Mouse (Mus musculus): ENCODE measurements at regions not wholly inside any gene's neighbourhood (a gene's known extent, or its start where the extent isn't known, plus 50 kb on each side); places are given as distances from the start of the nearest gene placed in this dataset.
A peak's percentile ranks its signal among the peaks of the same experiment; 100 is the strongest.
"Not testable (repeated sequence)": the region's sequence is repeated elsewhere in the genome, so short reads cannot be mapped to it uniquely, and the experiment has no call there.

GRCm38 (mm10) chr3:49636676-49637075 lies 120.4 kb downstream of the Pcdh18 start:
- no peaks in the 10 kb centered on the region for H3K36me3 ChIP-seq
- DNase-seq (ENCODE audit: low spot score), result no peak
- no peaks in the 10 kb centered on the region for H3K4me1 ChIP-seq (replicated peaks)
- no peak overlapping the region for H3K27ac ChIP-seq
- no peaks in the 10 kb centered on the region for H3K27me3 ChIP-seq (ENCODE audit: insufficient read depth, poor library complexity, severe bottlenecking)
- 67% methylated on average over 2 of the region's 2 CpGs for WGBS
- no peaks in the 10 kb centered on the region for H3K9me3 ChIP-seq
- no peak overlapping the region for H3K4me3 ChIP-seq

- Histone ChIP-seq H3K4me1 (replicated peaks) (peaks cover 19% of the 10 kb centered on the region), H3K27me3 (ENCODE audit: insufficient read depth, poor library complexity, severe bottlenecking) (no peaks in the 10 kb centered on the region), H3K9me3 (no peaks in the 10 kb centered on the region), H3K27ac (peak overlapping the region; percentile 81), H3K36me3 (no peaks in the 10 kb centered on the region), H3K4me3 (no peak overlapping the region)
- 29% methylated on average over 9 of the region's 9 CpGs for WGBS
- peak; percentile 62 for DNase-seq (ENCODE audit: low spot score)
Observed at GRCm38 (mm10) chr3:49592706-49593451, 164.2 kb downstream of the Pcdh18 start.

GRCm38 (mm10) chr3:49590234-49590633 lies 166.9 kb downstream of the Pcdh18 start:
- no peaks in the 10 kb centered on the region for H3K27me3 ChIP-seq (ENCODE audit: insufficient read depth, poor library complexity, severe bottlenecking)
- H3K4me1 ChIP-seq (replicated peaks), result peaks cover 19% of the 10 kb centered on the region
- no peak overlapping the region for H3K27ac ChIP-seq
- WGBS, result 41% methylated on average over 2 of the region's 2 CpGs
- no peaks in the 10 kb centered on the region for H3K36me3 ChIP-seq
- no peaks in the 10 kb centered on the region for H3K9me3 ChIP-seq
- H3K4me3 ChIP-seq, result no peak overlapping the region
- DNase-seq (ENCODE audit: low spot score), result no peak

- Histone ChIP-seq H3K4me1 (replicated peaks) (peaks cover 2% of the 10 kb centered on the region; the same call in 1 of the 2 replicates), H3K9me3 (no peaks in the 10 kb centered on the region), H3K4me3 (no peak overlapping the region), H3K27me3 (ENCODE audit: insufficient read depth, poor library complexity, severe bottlenecking) (no peaks in the 10 kb centered on the region), H3K27ac (no peak overlapping the region), H3K36me3 (no peaks in the 10 kb centered on the region)
- DNase-seq (ENCODE audit: low spot score), result no peak
- WGBS, result 67% methylated on average over 6 of the region's 6 CpGs
Observed at GRCm38 (mm10) chr3:49586531-49587168, 170.5 kb downstream of the Pcdh18 start.

GRCm38 (mm10) chr3:49585962-49586361 lies 171.2 kb downstream of the Pcdh18 start:
- H3K27ac ChIP-seq; H3K4me1 ChIP-seq (replicated peaks); DNase-seq (ENCODE audit: low spot score); H3K27me3 ChIP-seq (ENCODE audit: insufficient read depth, poor library complexity, severe bottlenecking); H3K9me3 ChIP-seq; H3K4me3 ChIP-seq; H3K36me3 ChIP-seq: not testable (repeated sequence)

GRCm38 (mm10) chr3:49566769-49567729 lies 190.1 kb downstream of the Pcdh18 start:
- H3K36me3 ChIP-seq, result no peaks in the 10 kb centered on the region
- 85% methylated on average over 8 of the region's 8 CpGs for WGBS
- no peak for DNase-seq (ENCODE audit: low spot score)
- H3K4me1 ChIP-seq (replicated peaks), result no peaks in the 10 kb centered on the region
- H3K9me3 ChIP-seq, result no peaks in the 10 kb centered on the region
- H3K27me3 ChIP-seq (ENCODE audit: insufficient read depth, poor library complexity, severe bottlenecking), result no peaks in the 10 kb centered on the region
- H3K27ac ChIP-seq, result no peak overlapping the region
- no peak overlapping the region for H3K4me3 ChIP-seq

- no peaks in the 10 kb centered on the region for H3K27me3 ChIP-seq (ENCODE audit: insufficient read depth, poor library complexity, severe bottlenecking)
- no peaks in the 10 kb centered on the region for H3K36me3 ChIP-seq
- H3K9me3 ChIP-seq, result no peaks in the 10 kb centered on the region
- no peak overlapping the region for H3K27ac ChIP-seq
- no peak for DNase-seq (ENCODE audit: low spot score)
- H3K4me1 ChIP-seq (replicated peaks), result no peaks in the 10 kb centered on the region
- H3K4me3 ChIP-seq, result no peak overlapping the region
Observed at GRCm38 (mm10) chr3:49527642-49528041, 229.5 kb downstream of the Pcdh18 start.

GRCm38 (mm10) chr3:49520088-49520487 lies 237.0 kb downstream of the Pcdh18 start:
- Histone ChIP-seq H3K4me1 (replicated peaks) (no peaks in the 10 kb centered on the region), H3K27ac (no peak overlapping the region), H3K9me3 (no peaks in the 10 kb centered on the region), H3K4me3 (no peak overlapping the region), H3K27me3 (ENCODE audit: insufficient read depth, poor library complexity, severe bottlenecking) (no peaks in the 10 kb centered on the region), H3K36me3 (no peaks in the 10 kb centered on the region)
- no peak for DNase-seq (ENCODE audit: low spot score)
- WGBS, result 78% methylated on average over 2 of the region's 2 CpGs

GRCm38 (mm10) chr3:49504581-49504980 lies 252.5 kb downstream of the Pcdh18 start:
- 78% methylated on average over 6 of the region's 6 CpGs for WGBS

GRCm38 (mm10) chr3:49502351-49502750 lies 254.8 kb downstream of the Pcdh18 start:
- Histone ChIP-seq H3K9me3 (no peaks in the 10 kb centered on the region), H3K27me3 (ENCODE audit: insufficient read depth, poor library complexity, severe bottlenecking) (no peaks in the 10 kb centered on the region), H3K4me1 (replicated peaks) (no peaks in the 10 kb centered on the region), H3K27ac (no peak overlapping the region), H3K36me3 (no peaks in the 10 kb centered on the region), H3K4me3 (no peak overlapping the region)
- DNase-seq (ENCODE audit: low spot score), result no peak
- WGBS, result 77% methylated on average over 4 of the region's 4 CpGs

More at GRCm38 (mm10) chr3:49504581-49504980, 252.5 kb downstream of the Pcdh18 start:
- no peaks in the 10 kb centered on the region for H3K4me1 ChIP-seq (replicated peaks)
- no peak overlapping the region for H3K4me3 ChIP-seq
- H3K9me3 ChIP-seq, result no peaks in the 10 kb centered on the region
- no peaks in the 10 kb centered on the region for H3K36me3 ChIP-seq
- no peaks in the 10 kb centered on the region for H3K27me3 ChIP-seq (ENCODE audit: insufficient read depth, poor library complexity, severe bottlenecking)
- DNase-seq (ENCODE audit: low spot score), result no peak
- H3K27ac ChIP-seq, result no peak overlapping the region

- no peak overlapping the region for H3K27ac ChIP-seq
- H3K36me3 ChIP-seq, result no peaks in the 10 kb centered on the region
- no peaks in the 10 kb centered on the region for H3K9me3 ChIP-seq
- no peaks in the 10 kb centered on the region for H3K4me1 ChIP-seq (replicated peaks)
- no peaks in the 10 kb centered on the region for H3K27me3 ChIP-seq (ENCODE audit: insufficient read depth, poor library complexity, severe bottlenecking)
- no peak for DNase-seq (ENCODE audit: low spot score)
- WGBS, result 74% methylated on average over 8 of the region's 8 CpGs
- no peak overlapping the region for H3K4me3 ChIP-seq
Observed at GRCm38 (mm10) chr3:49485105-49485504, 272.0 kb downstream of the Pcdh18 start.

All from hindbrain, embryonic 10.5 days (tissue).